Mouse (Mus musculus) T-helper 17 cell (primary cell): ENCODE measurements around the gene Sash1.

ENCODE experiments used
- in situ Hi-C, 2 experiments: fragments of 300-600 bp; cut with MboI, MseI; formaldehyde crosslinking; loops; 1 replicate in 1 of 2; 2 replicates in 1 of 2; pipeline ENCODE4 v1.15.1; 2025; ENCODE audit warnings: high pct_unique_total_duplicates in 2 of 2

Gene Sash1

DNA sequence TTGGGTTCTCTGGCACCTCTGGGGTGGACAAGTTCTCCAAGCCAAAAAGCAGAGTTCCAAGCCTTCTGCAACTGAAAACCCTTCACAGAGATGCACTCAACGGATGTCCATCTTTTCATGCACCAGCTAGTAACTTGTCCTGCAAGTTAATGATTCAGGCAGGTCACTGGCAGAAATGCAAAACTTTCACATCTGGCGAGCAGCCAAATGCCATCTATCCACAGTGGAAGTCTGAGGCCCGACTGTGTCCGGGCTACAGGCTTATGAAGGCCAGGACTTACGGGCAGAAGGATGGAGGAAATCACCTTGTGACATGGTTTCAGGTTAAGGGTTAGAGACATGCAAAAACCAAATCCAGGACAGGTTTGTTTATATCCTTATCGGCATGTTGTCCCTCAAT is 88.0 kb downstream of the Sash1 start:
- in situ Hi-C loops, result no loop called here

DNA sequence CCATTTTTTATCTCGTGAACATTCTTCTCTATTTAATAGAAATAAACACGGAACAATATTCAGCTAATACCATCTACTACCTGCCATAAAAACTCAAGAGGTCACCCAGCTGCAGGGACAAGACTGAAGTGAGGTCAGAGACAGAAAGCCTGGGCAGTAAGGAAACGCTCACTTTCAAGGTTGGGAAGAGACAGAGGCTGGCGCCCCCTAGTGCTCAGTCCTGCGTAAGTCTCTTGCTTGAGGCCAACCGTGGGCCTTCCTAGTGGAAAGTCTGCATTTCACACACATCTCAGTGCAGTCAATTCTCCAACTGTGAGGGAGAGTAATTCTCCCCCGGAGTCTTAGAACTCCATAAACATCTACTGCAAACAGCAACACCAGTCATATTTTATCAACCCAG is 90.5 kb downstream of the Sash1 start:
- in situ Hi-C loops, result no loop called here

DNA sequence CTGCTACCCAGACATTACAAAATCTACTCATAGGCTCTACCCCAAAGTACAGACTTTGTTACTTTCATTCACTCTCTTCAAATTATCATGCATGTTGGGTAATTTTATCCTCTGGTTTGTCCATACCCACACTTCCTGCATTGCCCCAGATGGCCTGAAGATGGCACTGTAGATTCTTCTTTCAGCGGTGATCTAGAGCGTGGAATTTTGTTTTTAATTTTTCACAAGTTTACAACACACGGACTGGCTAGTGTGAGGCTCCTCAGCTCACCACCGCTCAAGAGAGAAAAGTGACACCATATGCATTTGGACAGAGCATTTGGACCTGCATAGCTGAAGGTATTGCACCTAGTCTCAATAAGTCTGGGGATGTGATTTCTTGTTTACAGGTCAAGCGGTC is 93.5 kb downstream of the Sash1 start:
- in situ Hi-C loops, result loop anchor here in 1 of 2 experiments (5.0 kb wide), 1 partner anchor 45 kb away; no protein-coding TSS in a partner anchor

DNA sequence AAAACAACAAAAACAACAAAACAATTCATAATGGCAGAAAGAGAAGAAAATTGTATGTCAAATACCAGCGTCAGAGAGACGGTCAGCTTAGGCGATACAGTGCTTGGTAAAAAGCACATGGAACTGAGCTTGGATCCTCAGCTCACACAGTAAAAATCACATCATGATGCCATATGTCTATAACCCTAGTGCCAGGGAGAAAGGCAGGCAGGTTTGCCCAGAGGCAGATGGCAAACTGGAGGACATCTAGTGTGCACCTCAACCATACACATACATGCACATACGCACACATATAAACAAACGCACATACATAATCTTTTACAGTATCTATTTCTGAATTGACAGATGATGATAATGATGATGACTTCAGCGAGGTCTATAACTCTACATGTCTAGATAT is 96.8 kb downstream of the Sash1 start:
- in situ Hi-C loops, result no loop called here

DNA sequence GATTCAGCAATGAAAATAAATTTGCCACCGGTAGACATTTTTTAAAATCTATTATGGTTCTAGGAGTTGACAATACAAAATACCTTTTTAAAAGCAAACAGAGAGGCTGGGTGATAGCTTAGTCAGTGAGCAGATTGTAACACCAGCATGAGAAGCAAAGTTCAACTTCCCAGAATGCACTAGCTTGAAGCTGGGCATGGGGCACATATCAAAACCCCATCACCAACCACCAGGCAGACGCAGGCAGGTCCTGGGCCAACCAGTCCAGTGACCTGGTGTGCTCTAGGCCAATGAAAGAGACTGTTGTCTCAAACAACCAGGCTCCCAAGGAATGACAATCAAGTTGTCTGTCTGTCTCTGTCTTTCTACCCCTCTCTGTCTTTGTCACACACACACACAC is 98.6 kb downstream of the Sash1 start:
- in situ Hi-C loops, result no loop called here

DNA sequence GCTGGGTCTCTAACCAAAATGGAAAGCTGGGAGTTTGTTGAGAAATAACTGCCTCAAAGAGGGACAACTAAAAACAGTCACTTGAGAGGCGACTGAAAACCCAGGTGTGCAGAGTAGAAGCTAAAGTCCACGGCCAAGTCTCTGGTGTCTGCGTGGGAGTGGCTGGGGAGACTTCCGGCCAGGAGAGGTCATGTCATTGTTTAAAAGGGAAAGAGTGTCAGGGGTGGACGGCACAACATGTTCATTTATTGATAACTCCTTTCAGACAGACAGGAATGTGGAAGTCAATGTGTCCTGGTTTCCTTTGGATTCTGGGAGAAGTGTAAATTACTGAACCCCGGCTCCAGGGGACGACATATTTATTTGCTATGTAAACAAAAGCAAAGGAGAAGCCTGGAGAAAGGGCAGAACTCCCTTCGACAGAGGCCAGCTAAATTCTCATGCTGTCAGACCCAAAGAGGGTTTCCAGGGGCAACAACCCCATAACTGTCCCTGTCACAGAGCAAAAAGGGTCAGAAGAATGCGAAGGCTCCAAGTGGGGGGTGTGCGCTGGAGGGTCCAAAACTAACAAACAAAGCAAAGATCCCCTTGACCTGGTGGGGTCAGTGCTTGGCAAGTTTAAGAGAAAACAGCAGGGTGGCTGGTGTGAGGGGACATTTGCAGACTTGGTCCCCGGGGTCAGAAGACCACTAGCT is 100.3 kb downstream of the Sash1 start:
- in situ Hi-C loops, result no loop called here

DNA sequence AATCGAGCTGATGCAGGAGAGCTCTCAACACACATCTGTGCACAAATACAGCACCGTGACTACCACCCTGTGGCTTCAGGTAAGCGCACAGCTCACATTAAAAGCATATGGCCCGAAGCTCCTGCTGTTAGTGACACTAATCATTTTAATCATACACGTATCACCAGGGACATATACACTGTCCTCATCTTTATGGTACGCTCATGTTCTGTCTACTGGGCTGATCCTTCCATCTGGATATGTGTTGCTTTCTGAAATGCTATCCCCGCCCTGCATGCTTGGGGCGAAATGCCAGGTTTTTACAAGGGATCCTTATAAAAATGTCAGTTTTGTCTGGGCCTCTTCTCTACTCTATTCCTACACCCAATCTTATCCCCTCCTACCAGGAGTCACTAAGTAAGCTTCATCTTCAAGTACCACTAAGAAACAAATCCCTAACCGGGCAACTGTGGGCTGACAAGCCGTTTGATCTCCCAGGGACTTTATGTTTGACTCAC is 103.9 kb downstream of the Sash1 start:
- in situ Hi-C loops, result no loop called here

DNA sequence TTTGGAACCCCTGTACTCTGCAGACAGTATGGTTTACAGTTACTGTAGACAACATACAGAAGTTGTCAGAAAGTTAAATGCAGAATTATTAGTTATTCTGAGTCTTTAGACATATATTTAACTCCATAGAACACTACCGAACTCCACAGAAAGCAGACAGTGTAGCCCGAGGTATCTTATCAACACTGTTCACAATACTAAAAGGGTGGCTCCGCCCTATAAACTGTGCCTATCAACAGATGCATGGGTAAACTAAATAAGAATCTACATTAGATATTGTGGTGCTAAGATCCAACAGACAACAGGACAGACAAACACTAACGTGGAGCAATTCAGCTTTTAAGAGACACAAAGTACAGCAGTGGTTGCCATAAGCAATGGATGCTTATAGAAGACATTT is 106.0 kb downstream of the Sash1 start:
- in situ Hi-C loops, result no loop called here

DNA sequence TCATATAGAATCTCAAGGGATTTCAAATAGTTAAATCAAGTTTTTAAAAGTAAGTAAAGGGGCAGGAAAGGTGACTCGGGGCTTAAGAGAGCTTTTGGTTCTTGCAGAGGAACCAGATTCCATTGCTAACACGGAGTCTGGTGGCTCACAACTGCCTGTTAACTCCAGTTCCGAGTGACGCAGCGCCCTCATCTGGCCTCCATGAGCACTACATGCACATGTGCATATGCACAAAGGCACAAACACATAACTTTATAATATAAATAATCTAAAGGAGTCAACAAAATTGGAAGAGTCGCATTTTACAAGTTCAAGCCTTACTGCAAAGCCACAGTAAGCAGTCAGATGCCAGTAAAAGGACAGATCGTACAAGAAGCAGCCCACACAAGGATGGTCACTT is 107.0 kb downstream of the Sash1 start:
- in situ Hi-C loops, result no loop called here

DNA sequence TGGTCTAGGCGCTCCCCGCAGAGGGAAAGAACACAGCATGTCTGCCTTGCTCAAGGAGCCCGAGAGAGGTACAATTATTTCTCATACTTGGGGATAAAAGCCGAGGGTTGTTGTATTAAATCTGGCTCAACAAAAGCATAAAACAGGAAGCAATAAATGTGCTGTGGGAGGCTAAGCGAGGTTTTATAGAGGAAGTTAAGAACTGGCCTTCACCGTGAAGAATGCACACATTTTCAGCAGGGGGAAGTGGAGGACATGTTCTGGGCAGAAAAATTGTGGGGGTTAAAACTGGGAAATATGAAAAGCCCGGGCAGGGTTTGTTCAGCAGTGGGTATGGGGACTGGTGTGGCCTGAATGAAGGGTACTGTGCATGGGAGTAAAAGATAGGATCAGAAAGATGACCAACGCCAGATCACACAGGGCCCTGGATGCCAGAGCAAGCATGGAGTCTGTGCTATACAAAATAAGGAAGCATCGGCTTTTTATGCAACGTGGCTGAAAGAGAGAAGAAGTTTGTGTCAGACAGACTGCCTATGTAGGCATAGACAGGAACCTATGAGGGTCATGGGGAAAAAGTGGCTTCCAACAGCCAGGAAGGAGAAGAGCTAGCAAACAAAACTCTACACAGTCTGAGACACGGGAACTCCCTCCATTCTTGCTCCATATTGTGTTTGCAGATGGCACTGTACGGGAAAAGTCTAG is 108.2 kb downstream of the Sash1 start:
- in situ Hi-C loops, result no loop called here

DNA sequence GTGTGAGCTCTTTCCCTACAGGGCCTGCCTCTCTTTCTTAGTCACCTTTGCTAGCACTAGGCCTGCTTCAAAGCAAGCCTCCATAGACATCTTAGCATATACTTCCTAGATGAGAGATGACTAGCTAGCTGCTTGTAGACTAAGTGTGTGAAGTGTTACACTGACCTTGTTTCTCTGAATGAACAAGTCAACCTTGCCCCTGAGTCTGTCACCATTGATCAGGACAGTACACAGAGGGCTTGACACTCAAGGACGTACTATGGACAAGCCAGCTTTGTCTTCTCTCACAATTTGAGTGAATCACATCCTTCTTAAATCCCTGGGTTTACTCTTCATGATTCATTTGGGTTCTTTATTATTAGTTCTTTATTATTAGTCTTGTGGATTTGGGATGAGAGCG is 109.1 kb downstream of the Sash1 start:
- in situ Hi-C loops, result no loop called here

DNA sequence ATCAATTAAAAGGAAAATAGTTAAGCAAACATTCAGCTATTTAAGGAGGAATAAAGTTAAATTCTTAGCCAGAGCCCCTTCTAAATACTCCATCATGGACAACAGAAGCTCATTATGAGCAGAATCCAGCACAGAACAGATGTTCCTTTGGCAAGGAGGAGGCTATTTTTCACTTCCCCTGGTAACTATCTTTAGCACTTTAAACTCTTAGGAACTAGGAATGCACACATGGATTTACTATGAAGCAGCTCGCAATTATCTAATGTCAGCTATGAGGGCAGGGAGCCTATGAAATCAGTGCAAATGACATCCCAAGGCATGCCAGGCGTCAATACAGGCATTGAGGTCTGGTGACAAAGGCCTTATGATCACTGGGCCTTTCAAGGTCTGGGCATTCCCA is 110.1 kb downstream of the Sash1 start:
- in situ Hi-C loops, result no loop called here

DNA sequence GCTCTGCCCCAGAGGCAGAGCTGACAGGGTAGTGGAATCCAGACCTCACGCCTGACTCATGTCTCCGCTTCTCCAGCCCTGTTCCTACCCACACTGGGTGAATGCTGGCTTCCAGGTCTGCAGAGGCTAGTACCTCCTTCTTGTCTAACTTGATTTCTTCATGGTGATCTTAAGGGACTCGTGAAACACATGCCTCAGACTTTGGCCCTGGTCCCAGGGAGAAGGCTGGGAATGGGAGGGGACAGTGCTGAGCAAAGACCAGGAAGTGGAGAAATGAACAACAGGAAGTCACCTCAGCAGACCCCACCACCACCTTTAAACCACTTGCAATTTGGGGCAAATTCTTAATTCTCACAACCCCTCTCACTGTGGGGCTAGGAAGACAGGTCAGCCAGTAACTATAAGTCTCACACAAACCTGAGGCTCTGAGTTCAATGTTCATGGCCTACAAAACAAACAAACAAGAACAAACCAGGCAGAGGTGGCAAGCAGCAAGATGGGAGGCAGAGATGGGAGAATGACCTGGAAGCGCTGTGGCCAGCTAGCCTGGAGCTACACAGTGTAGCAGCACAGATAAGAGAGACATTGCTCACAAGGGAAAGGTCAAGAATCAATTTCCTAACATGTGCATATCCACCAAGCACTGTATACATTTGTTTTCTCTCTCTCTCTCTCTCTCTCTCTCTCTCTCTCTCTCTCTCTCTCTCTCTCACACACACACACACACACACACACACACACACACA is 113.2 kb downstream of the Sash1 start:
- in situ Hi-C loops, result loop anchor here in 1 of 2 experiments (5.0 kb wide), 1 partner anchor 35 kb away; no protein-coding TSS in a partner anchor

DNA sequence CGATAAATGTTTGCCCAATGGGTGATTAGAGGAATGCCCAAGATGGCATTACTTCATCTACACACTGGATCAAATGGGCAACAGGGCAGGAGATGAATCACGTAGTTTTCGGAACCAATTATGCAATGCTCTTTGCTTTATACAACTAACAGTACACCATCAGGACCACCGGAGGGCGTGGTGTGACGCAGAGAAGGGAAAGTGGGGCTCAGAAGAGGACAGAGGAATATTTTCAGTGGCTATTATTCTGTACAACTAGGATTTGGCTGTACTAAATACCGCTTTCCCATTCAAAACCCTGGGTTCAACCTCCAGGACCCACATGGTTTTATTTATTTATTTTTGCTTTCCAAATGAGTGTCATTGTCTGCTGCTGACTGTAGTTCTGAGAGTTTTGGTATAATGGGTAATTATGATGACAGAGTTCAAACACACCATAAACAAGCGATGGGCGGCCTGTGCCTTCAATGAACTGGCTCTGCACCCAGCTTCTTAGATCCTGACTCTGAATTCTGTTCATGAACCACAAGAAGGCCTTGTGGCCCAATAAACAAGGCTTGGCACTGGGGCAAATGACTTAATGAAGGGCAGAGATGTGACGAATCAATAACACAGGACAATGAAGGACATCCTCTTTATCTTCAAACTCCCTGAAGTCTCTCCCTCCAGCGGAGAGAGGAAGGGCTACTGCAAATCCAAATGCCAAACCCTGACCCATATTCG is 114.8 kb downstream of the Sash1 start:
- in situ Hi-C loops, result loop anchor here in 1 of 2 experiments (5.0 kb wide), 1 partner anchor 34 kb away; no protein-coding TSS in a partner anchor

DNA sequence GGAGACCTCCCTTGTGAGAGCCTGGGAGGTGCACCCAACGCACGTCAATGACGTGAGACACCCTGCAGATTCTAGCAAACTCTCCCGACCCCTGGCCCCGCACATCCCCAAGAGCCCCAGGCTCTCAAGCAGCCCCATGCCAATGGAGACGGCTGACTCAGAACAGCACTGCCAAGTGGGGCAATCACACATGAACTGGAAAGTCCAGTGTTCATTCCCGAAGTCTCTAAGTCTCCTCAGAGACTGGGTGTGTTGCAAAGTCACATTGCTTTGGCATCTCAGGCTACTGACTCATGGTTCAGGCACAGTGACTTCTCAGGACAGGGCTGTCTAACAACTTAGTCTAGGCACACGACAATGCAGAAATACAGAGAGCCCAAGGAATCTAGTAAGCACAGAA is 117.2 kb downstream of the Sash1 start:
- in situ Hi-C loops, result no loop called here

DNA sequence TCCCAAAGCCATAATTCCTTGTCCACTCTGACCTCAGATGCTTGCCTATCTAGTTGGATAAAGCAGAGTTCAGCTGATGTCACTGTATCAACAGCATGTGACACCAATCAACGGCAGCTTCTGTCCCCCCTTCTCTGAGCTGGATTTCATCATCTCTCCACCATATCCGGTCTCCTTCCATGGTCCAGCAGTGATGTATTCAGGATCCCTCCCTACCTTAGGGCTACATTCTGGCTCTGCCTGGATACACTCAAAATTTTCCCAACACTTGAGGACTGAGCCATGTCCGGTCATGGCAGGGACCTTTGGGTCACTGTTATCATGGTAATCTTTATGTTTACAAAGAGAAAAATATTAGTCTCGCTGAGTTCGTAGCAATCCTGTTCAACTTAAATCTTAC is 118.5 kb downstream of the Sash1 start:
- in situ Hi-C loops, result no loop called here

DNA sequence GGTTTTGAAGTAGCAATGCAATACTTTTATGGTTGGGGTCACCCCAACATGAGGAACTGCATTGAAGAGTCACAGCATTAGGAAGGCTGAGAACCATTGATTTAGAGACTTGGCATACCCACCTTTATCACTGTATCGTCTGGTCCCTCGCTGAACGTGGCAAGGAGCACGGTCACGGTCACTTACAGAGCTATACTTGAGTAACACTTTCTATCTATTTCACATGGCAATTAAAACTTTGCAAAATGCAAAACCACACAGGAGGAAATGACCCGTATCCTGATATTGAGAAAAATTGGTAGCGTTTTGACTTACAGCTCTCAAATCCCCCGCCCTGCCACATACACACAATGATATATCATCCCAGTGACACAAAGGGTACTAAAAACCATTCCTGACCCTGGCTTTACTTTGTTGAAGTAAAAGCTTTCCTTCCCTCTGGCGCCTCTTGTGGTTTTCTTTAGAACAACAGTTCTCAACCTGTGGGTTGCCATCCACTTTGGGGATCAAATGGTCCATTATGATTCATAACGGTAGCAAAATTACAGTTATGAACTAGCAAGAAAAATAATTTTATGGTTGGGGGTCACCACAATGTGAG is 119.8 kb downstream of the Sash1 start:
- in situ Hi-C loops, result no loop called here

DNA sequence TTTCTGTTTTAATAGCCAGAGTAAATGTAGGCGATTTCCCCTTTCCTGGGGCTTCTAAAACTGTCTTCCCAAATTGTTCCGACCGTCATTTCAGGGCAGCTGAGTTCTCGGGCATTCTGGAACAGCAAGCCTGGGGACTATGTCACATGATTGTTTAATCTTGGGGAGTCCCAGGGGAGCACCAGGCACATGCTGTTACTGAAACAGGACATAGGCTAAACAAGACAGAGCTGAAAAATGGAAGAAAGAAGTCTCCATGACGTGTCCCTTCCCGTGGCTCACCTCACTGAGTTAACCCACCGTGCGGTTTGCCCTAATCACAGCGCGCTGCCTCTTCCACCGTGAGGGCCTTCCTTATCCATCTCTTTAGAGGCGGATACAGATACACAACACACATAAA is 123.1 kb downstream of the Sash1 start:
- in situ Hi-C loops, result no loop called here

DNA sequence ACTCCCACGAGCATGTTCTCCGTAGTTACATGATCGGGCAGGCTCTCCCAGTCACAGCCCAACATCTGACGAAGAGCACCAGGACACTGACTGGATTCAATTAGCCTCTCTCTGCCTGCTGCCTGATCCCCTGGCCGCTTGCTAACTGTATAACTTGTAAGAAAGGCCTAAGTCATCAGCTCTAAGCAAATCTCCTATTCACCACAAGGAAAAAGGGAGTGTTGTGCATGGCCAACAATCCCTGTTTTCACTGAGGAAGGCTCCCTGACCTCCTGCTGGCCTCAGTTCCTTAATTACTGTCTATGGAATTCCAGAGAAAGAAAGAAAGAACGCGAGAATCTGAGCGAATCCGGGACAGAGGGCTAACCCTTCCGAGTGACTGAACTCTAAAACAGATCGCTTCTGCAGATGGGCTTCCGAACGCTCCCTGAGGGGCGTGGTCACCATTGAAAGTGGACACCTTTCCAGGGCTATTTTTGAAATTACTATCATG is 123.6 kb downstream of the Sash1 start:
- in situ Hi-C loops, result no loop called here

DNA sequence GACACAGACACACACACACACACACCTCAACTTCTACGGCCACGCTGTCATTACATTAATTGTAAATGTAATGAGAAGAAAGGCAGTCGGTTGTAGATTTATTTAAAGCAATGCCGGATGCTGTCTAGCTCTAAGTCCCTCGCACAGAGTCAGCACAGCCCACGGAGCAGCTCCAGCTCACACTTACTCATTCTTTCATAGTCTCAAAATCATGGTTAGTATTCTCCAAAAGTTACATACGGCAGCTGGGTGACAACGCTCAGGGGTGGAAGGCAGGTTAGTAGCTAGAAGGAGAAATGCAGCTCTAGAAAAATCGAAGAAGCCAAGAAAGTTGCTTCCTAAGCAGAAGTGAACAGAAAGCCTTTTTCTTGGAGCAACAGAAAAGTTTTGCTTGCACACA is 124.2 kb downstream of the Sash1 start:
- in situ Hi-C loops, result no loop called here

DNA sequence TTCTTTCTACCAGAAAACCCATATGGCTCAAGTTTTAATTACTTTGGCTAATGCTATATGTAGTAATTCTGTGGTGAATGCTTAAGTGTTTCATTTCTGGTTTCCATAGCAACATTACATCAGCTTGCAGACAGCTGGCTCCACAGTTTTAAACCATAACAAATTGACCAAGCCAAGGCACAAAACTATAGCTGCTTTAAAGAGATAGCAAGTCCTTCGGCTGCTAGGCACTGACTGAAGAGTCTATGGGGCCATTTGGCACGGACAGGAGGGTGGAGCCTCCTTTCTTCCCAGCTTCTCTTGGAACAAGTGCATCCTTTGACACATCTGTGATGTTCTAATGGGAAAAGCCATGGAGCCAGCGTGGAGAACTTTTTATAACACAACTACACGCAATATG is 125.3 kb downstream of the Sash1 start:
- in situ Hi-C loops, result no loop called here
